Mouse (Mus musculus): ENCODE measurements at regions not wholly inside any gene's neighbourhood (a gene's known extent, or its start where the extent isn't known, plus 50 kb on each side); places are given as distances from the start of the nearest gene placed in this dataset.
A peak's percentile ranks its signal among the peaks of the same experiment; 100 is the strongest.

- Histone ChIP-seq H3K27ac (ENCODE audit: low read depth, low read length) (no peak overlapping the region), H3K9me3 (ENCODE audit: control insufficient read depth, low read length) (no peaks in the 10 kb centered on the region), H3K4me3 (ENCODE audit: low read depth, low read length) (no peak overlapping the region), H3K4me1 (ENCODE audit: control insufficient read depth, insufficient read depth, low read length) (no peaks in the 10 kb centered on the region), H3K27me3 (ENCODE audit: control insufficient read depth, insufficient read depth, low read length) (no peaks in the 10 kb centered on the region), H3K4me2 (no peak overlapping the region), H3K36me3 (ENCODE audit: control insufficient read depth, insufficient read depth, low read length) (no peaks in the 10 kb centered on the region), H3K9ac (ENCODE audit: low read length) (no peak overlapping the region)
- WGBS = 81% methylated on average over 2 of the region's 2 CpGs
- no peak for ATAC-seq (ENCODE audit: low FRiP score)
- no peak for DNase-seq (ENCODE audit: low spot score, missing footprints)
These were observed 126.9 kb upstream of the Mrps30 start for GRCm38 (mm10) chr13:118513961-118514360.

DNA sequence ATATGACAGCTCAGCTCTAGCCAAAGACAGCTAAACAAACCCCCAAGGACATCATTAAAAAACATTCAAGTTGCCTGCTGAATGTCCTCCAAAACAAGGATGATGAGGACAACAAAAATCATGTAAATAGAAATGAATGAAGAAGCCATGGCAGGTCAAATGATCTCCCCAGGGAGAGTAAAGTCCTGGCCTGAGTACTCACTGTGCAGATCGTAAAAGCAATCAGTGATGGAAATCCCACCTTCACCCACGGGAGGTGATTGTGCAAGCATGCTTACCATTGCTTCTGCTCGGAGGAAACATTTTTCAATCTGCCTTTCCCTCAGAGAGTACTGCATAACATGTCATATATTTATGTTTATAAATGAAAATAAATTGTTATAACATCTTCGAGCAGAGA lies 119.1 kb upstream of the Mrps30 start:
- WGBS = 87% methylated on average over 4 of the region's 4 CpGs
- Histone ChIP-seq H3K4me1 (ENCODE audit: control insufficient read depth, insufficient read depth, low read length) (no peaks in the 10 kb centered on the region), H3K27me3 (ENCODE audit: control insufficient read depth, insufficient read depth, low read length) (no peaks in the 10 kb centered on the region), H3K9ac (ENCODE audit: low read length) (no peak overlapping the region), H3K9me3 (ENCODE audit: control insufficient read depth, low read length) (no peaks in the 10 kb centered on the region), H3K36me3 (ENCODE audit: control insufficient read depth, insufficient read depth, low read length) (no peaks in the 10 kb centered on the region), H3K4me3 (ENCODE audit: low read depth, low read length) (no peak overlapping the region), H3K4me2 (no peak overlapping the region), H3K27ac (ENCODE audit: low read depth, low read length) (no peak overlapping the region)
- ATAC-seq (ENCODE audit: low FRiP score) = no peak
- DNase-seq (ENCODE audit: low spot score, missing footprints) = no peak

DNA sequence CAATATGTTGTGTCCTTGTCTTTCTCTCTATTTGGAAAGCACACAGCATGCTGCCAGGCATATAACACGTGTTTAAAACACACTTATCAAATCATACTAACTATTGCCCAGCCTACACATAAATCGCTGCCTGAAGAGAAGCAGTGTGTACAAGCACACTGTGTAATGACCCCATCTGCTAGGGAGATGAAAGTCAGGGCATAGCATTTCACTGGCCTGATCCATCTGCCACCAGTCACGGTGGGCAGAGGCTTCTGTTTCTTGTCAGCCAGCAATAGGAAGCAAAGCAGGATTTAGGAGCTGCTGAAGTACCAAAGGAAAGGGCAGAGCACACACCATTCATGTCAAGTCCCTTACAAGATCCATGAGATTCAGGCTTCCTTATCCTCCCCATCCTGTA lies 103.6 kb upstream of the Mrps30 start:
- H3K4me1 ChIP-seq (ENCODE audit: control insufficient read depth, insufficient read depth, low read length) = no peaks in the 10 kb centered on the region
- no peak overlapping the region for H3K4me2 ChIP-seq
- H3K4me3 ChIP-seq (ENCODE audit: low read depth, low read length) = no peak overlapping the region
- H3K27ac ChIP-seq (ENCODE audit: low read depth, low read length) = no peak overlapping the region
- ATAC-seq (ENCODE audit: low FRiP score) = no peak
- no peaks in the 10 kb centered on the region for H3K27me3 ChIP-seq (ENCODE audit: control insufficient read depth, insufficient read depth, low read length)
- no peak overlapping the region for H3K9ac ChIP-seq (ENCODE audit: low read length)
- 67% methylated on average over 3 of the region's 3 CpGs for WGBS
- no peak for DNase-seq (ENCODE audit: low spot score, missing footprints)
- H3K9me3 ChIP-seq (ENCODE audit: control insufficient read depth, low read length) = no peaks in the 10 kb centered on the region
- no peaks in the 10 kb centered on the region for H3K36me3 ChIP-seq (ENCODE audit: control insufficient read depth, insufficient read depth, low read length)

DNA sequence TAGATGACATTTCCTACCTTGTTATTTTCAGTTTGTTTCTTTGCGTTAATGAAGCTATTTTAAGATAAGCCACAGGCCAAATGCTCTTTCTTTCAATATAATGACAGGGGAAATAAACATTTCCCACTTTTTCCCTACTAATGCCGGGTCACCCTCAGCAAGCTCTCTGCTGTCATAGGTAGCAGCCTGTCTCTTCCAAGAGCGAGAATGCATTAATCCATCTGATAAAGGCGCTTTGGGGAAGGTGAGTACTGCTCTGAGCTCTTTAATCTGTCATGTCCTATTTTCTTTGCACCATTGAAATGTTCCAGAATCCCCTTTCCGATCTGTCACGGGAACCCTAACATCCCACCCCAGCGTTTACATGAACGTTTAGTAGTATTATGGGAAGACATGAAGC lies 96.0 kb upstream of the Mrps30 start:
- no peaks in the 10 kb centered on the region for H3K36me3 ChIP-seq (ENCODE audit: control insufficient read depth, insufficient read depth, low read length)
- no peak overlapping the region for H3K4me3 ChIP-seq (ENCODE audit: low read depth, low read length)
- DNase-seq (ENCODE audit: low spot score, missing footprints) (no peak), ATAC-seq (ENCODE audit: low FRiP score) (no peak)
- H3K9ac ChIP-seq (ENCODE audit: low read length) = no peak overlapping the region
- WGBS = 70% methylated on average over 8 of the region's 8 CpGs
- H3K27ac ChIP-seq (ENCODE audit: low read depth, low read length) = no peak overlapping the region
- no peaks in the 10 kb centered on the region for H3K9me3 ChIP-seq (ENCODE audit: control insufficient read depth, low read length)
- H3K4me2 ChIP-seq = no peak overlapping the region
- no peaks in the 10 kb centered on the region for H3K4me1 ChIP-seq (ENCODE audit: control insufficient read depth, insufficient read depth, low read length)
- no peaks in the 10 kb centered on the region for H3K27me3 ChIP-seq (ENCODE audit: control insufficient read depth, insufficient read depth, low read length)

GRCm38 (mm10) chr13:118480237-118480636 lies 93.2 kb upstream of the Mrps30 start:
- Histone ChIP-seq H3K4me3 (ENCODE audit: low read depth, low read length) (no peak overlapping the region), H3K36me3 (ENCODE audit: control insufficient read depth, insufficient read depth, low read length) (no peaks in the 10 kb centered on the region), H3K9ac (ENCODE audit: low read length) (no peak overlapping the region), H3K9me3 (ENCODE audit: control insufficient read depth, low read length) (no peaks in the 10 kb centered on the region), H3K4me2 (no peak overlapping the region), H3K27ac (ENCODE audit: low read depth, low read length) (no peak overlapping the region), H3K4me1 (ENCODE audit: control insufficient read depth, insufficient read depth, low read length) (no peaks in the 10 kb centered on the region), H3K27me3 (ENCODE audit: control insufficient read depth, insufficient read depth, low read length) (no peaks in the 10 kb centered on the region)
- no peak for DNase-seq (ENCODE audit: low spot score, missing footprints)
- WGBS = 86% methylated on average over 1 of the region's 1 CpGs
- no peak for ATAC-seq (ENCODE audit: low FRiP score)

- Histone ChIP-seq H3K27me3 (ENCODE audit: control insufficient read depth, insufficient read depth, low read length) (no peaks in the 10 kb centered on the region), H3K4me1 (ENCODE audit: control insufficient read depth, insufficient read depth, low read length) (no peaks in the 10 kb centered on the region), H3K9ac (ENCODE audit: low read length) (no peak overlapping the region), H3K4me3 (ENCODE audit: low read depth, low read length) (no peak overlapping the region), H3K9me3 (ENCODE audit: control insufficient read depth, low read length) (no peaks in the 10 kb centered on the region), H3K4me2 (no peak overlapping the region), H3K27ac (ENCODE audit: low read depth, low read length) (no peak overlapping the region), H3K36me3 (ENCODE audit: control insufficient read depth, insufficient read depth, low read length) (no peaks in the 10 kb centered on the region)
- DNase-seq (ENCODE audit: low spot score, missing footprints) (no peak), ATAC-seq (ENCODE audit: low FRiP score) (no peak)
- WGBS = 83% methylated on average over 1 of the region's 1 CpGs
These were observed 91.4 kb upstream of the Mrps30 start for GRCm38 (mm10) chr13:118478487-118478886.

- H3K9ac ChIP-seq (ENCODE audit: low read length) = no peak overlapping the region
- DNase-seq (ENCODE audit: low spot score, missing footprints) (no peak), ATAC-seq (ENCODE audit: low FRiP score) (no peak)
- H3K9me3 ChIP-seq (ENCODE audit: control insufficient read depth, low read length) = no peaks in the 10 kb centered on the region
- H3K27ac ChIP-seq (ENCODE audit: low read depth, low read length) = no peak overlapping the region
- H3K4me1 ChIP-seq (ENCODE audit: control insufficient read depth, insufficient read depth, low read length) = no peaks in the 10 kb centered on the region
- no peak overlapping the region for H3K4me3 ChIP-seq (ENCODE audit: low read depth, low read length)
- H3K4me2 ChIP-seq = no peak overlapping the region
- no peaks in the 10 kb centered on the region for H3K36me3 ChIP-seq (ENCODE audit: control insufficient read depth, insufficient read depth, low read length)
- 88% methylated on average over 7 of the region's 7 CpGs for WGBS
- H3K27me3 ChIP-seq (ENCODE audit: control insufficient read depth, insufficient read depth, low read length) = no peaks in the 10 kb centered on the region
These were observed 85.5 kb upstream of the Mrps30 start for GRCm38 (mm10) chr13:118472578-118472977.

- Histone ChIP-seq H3K36me3 (ENCODE audit: control insufficient read depth, insufficient read depth, low read length) (no peaks in the 10 kb centered on the region), H3K4me2 (no peak overlapping the region), H3K4me3 (ENCODE audit: low read depth, low read length) (no peak overlapping the region), H3K9ac (ENCODE audit: low read length) (no peak overlapping the region), H3K9me3 (ENCODE audit: control insufficient read depth, low read length) (no peaks in the 10 kb centered on the region), H3K27ac (ENCODE audit: low read depth, low read length) (no peak overlapping the region), H3K27me3 (ENCODE audit: control insufficient read depth, insufficient read depth, low read length) (no peaks in the 10 kb centered on the region), H3K4me1 (ENCODE audit: control insufficient read depth, insufficient read depth, low read length) (no peaks in the 10 kb centered on the region)
- no peak for DNase-seq (ENCODE audit: low spot score, missing footprints)
- 86% methylated on average over 9 of the region's 9 CpGs for WGBS
- no peak for ATAC-seq (ENCODE audit: low FRiP score)
These were observed 72.8 kb upstream of the Mrps30 start for GRCm38 (mm10) chr13:118459672-118460384.

DNA sequence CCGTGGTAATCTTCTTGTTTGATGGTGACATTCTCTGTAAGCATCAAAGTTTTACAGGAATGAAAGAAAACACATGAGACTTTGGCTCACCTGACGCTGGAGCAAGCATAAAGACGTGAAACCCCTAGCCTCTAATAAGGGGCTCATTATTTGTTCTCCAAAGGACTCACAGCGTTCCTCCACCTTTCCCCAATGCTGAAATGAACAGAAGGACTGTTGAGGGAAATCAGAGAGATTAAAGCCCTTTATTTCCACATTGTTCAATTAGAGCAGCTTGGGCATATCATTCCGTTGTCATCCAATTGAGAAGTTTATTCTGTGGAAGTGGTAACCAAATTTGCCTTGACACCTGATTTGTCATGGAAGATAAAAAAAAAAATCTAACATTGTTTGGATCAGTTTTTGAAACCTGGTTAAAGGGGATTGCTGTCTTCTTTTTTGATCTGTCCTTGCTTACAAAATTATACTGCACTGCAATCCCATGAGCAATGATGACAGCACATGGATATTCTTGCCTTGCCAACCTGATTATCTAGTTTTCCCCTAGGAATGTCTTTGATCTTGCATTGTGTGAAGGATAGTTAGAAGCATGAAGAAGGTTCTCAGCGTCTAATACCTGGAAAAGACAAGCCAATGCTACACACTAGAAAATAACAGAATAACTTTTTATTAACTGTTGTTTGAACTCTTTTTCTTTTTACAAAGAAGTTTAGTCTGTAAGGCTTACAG lies 62.1 kb upstream of the Mrps30 start:
- H3K4me2 ChIP-seq = no peak overlapping the region
- ATAC-seq (ENCODE audit: low FRiP score) (no peak), DNase-seq (ENCODE audit: low spot score, missing footprints) (peak; percentile 81)
- no peak overlapping the region for H3K4me3 ChIP-seq (ENCODE audit: low read depth, low read length)
- no peaks in the 10 kb centered on the region for H3K36me3 ChIP-seq (ENCODE audit: control insufficient read depth, insufficient read depth, low read length)
- no peaks in the 10 kb centered on the region for H3K27me3 ChIP-seq (ENCODE audit: control insufficient read depth, insufficient read depth, low read length)
- 43% methylated on average over 6 of the region's 6 CpGs for WGBS
- no peaks in the 10 kb centered on the region for H3K9me3 ChIP-seq (ENCODE audit: control insufficient read depth, low read length)
- no peak overlapping the region for H3K9ac ChIP-seq (ENCODE audit: low read length)
- no peak overlapping the region for H3K27ac ChIP-seq (ENCODE audit: low read depth, low read length)
- no peaks in the 10 kb centered on the region for H3K4me1 ChIP-seq (ENCODE audit: control insufficient read depth, insufficient read depth, low read length)

All from midbrain, embryonic 11.5 days (tissue).